Mouse (Mus musculus): ENCODE results near the gene Ogfod1. TPM values are rescaled to one million over a fixed set of nuclear protein-coding genes. Genes with fewer than 3 reads are reported as not detected.

Gene Ogfod1
- 5.4 and 6.1 TPM in 2 replicates for polyA plus RNA-seq (2015; fragmentation: Nextera tagmentation; extraction: Ambion mirVana)

DNA sequence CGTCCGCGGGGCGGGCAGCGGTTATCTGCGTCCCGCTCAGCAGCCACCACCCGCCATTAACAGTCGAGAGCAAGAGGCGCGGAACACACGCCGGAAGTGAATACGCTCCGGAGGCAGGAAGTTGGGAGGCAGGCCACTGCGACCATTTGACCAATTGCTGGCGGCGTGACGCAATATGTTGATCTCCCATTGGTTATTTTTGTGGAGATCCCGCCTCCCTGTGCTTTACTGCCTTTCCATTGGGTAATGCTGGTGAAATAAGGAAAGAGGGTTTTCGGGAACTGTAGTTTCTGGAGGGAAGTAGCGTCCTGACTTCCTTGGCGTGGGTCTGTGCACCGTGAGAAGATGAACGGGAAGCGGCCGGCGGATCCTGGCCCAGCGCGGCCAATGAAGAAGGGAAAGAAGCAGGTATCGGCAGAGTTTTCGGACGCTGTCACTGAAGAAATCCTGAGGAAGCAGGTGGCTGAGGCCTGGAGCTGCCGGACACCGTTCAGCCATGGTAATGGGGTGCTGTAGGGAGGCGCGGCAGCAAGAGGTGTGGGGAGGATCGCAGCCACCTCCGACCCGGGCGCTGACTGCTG is at the start of gene Ogfod1, which contains the start of gene Nudt21:
Ogfod1 (plus strand) TSS at position 255 of the 581 bp plus-strand sequence.
Nudt21 (minus strand) TSS at position 88 of the 581 bp plus-strand sequence.
- no peaks in the 10 kb centered on the region for H3K4me1 ChIP-seq (replicated peaks; ENCODE audit: control insufficient read depth, insufficient read depth)
- TF ChIP-seq EP300 (optimal IDR thresholded peaks at IDR 0.05) (peak; percentile 75), CTCF (IDR thresholded peaks at IDR 0.05; ENCODE audit: low read depth) (no peak)

DNA sequence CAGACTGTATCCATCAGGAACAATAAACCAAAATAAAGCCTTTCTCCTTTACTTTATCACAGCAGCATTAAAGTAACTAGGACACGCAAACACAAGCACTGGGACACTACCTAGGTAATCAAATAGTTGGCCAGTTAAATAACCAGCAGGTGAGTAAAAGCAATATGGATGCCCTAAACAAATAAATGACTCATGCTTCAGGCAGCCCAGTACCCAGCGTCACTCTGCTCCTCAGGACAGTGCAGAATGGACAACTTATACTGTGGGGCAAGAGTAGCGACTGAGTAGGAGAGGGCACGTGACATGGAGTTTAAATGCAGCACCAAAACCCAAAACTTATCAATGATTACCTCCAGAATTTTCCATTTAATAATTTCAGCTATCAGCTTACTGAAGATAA is 47.3 kb upstream of the Ogfod1 start:
- H3K4me1 ChIP-seq (replicated peaks; ENCODE audit: control insufficient read depth, insufficient read depth): no peaks in the 10 kb centered on the region
- peaks cover 18% of the 10 kb centered on the region for H3K36me3 ChIP-seq (ENCODE audit: control insufficient read depth, insufficient read depth, low read length)
- DNase-seq (ENCODE audit: low spot score) (no peak), ATAC-seq (ENCODE audit: low FRiP score, low TSS enrichment) (peak; percentile 88; the same call in 1 of the 2 replicates)
- H3K27me3 ChIP-seq (ENCODE audit: control insufficient read depth, insufficient read depth, low read length): no peaks in the 10 kb centered on the region
- no peak overlapping the region for H3K4me2 ChIP-seq (replicated peaks; ENCODE audit: low read depth)
- no peak overlapping the region for H3K4me3 ChIP-seq (ENCODE audit: low read depth, low read length)
- TF ChIP-seq EP300 (optimal IDR thresholded peaks at IDR 0.05): no peak
- no peaks in the 10 kb centered on the region for H3K9me3 ChIP-seq (ENCODE audit: control insufficient read depth, low read length)
- H3K27ac ChIP-seq (replicated peaks): no peak overlapping the region
- H3K9ac ChIP-seq (ENCODE audit: low read length): no peak overlapping the region
- WGBS: 72% methylated on average over 4 of the region's 4 CpGs

More for the DNA sequence above, at the start of gene Ogfod1, which contains the start of gene Nudt21:
- no peaks in the 10 kb centered on the region for H3K27me3 ChIP-seq (ENCODE audit: control insufficient read depth, insufficient read depth, low read length)
- DNase-seq (ENCODE audit: low spot score) (peak; percentile 96), ATAC-seq (ENCODE audit: low FRiP score, low TSS enrichment) (peak; percentile 99)
- no peaks in the 10 kb centered on the region for H3K9me3 ChIP-seq (ENCODE audit: control insufficient read depth, low read length)
- peak within 1 kb of the TSS; percentile 70 for H3K4me2 ChIP-seq (replicated peaks; ENCODE audit: low read depth)
- H3K27ac ChIP-seq (replicated peaks): peak within 1 kb of the TSS; percentile 84
- WGBS: under 1% methylated on average over 36 of the region's 41 CpGs
- H3K4me3 ChIP-seq (ENCODE audit: low read depth, low read length): peak within 1 kb of the TSS; percentile 83
- H3K36me3 ChIP-seq (ENCODE audit: control insufficient read depth, insufficient read depth, low read length): no peaks in the 10 kb centered on the region
- peak within 1 kb of the TSS; percentile 67 for H3K9ac ChIP-seq (ENCODE audit: low read length)

DNA sequence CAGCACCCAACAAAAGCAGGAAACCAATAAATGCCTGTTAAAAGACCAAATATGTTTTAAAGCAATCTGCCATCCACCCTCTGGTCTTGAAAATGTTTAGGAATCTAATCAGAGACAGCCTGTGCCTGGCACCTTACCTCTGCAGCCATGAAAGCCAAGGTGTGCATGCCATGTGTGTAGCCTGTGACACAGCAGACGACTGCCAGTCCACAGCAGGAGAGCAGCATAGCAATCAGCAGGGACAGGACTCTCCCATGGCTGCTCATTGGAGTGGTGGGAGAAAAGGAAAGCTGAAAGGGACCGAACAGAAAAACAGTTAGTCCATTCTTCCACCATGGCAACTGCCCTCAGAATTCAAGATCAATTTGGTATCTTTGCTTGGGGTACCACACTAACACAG is 38.0 kb upstream of the Ogfod1 start:
- Histone ChIP-seq H3K27me3 (ENCODE audit: control insufficient read depth, insufficient read depth, low read length) (no peaks in the 10 kb centered on the region), H3K4me2 (replicated peaks; ENCODE audit: low read depth) (no peak overlapping the region), H3K36me3 (ENCODE audit: control insufficient read depth, insufficient read depth, low read length) (peaks cover 14% of the 10 kb centered on the region), H3K9me3 (ENCODE audit: control insufficient read depth, low read length) (no peaks in the 10 kb centered on the region), H3K9ac (ENCODE audit: low read length) (no peak overlapping the region), H3K27ac (replicated peaks) (no peak overlapping the region), H3K4me1 (replicated peaks; ENCODE audit: control insufficient read depth, insufficient read depth) (no peaks in the 10 kb centered on the region), H3K4me3 (ENCODE audit: low read depth, low read length) (no peak overlapping the region)
- 85% methylated on average over 2 of the region's 2 CpGs for WGBS
- DNase-seq (ENCODE audit: low spot score) (no peak), ATAC-seq (ENCODE audit: low FRiP score, low TSS enrichment) (no peak)
- no peak for TF ChIP-seq CTCF (IDR thresholded peaks at IDR 0.05; ENCODE audit: low read depth)
- TF ChIP-seq EP300 (optimal IDR thresholded peaks at IDR 0.05): no peak

DNA sequence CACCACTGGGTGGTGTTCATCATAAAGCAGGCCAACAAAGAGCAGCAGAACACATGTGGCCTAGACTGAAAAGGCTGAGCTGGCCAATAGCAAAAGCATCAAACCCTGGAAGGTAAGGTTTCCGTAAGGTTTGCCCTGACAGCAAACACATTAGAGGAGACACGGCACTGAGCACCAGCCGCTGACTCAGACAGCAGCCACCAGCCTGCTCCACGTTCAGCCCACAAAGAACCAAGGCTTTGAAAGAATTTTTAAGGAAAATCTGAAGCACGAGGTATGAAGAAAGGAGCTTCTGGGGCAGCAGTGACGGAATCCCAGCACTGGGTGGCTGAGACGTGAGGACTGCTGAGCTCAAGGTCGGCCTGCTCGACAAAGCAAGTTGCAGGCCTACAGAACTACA is 32.9 kb upstream of the Ogfod1 start:
- Histone ChIP-seq H3K27me3 (ENCODE audit: control insufficient read depth, insufficient read depth, low read length) (no peaks in the 10 kb centered on the region), H3K27ac (replicated peaks) (no peak overlapping the region), H3K4me3 (ENCODE audit: low read depth, low read length) (no peak overlapping the region), H3K36me3 (ENCODE audit: control insufficient read depth, insufficient read depth, low read length) (peaks cover 10% of the 10 kb centered on the region), H3K9ac (ENCODE audit: low read length) (no peak overlapping the region), H3K9me3 (ENCODE audit: control insufficient read depth, low read length) (no peaks in the 10 kb centered on the region), H3K4me1 (replicated peaks; ENCODE audit: control insufficient read depth, insufficient read depth) (no peaks in the 10 kb centered on the region; the same call in none of the 2 replicates), H3K4me2 (replicated peaks; ENCODE audit: low read depth) (no peak overlapping the region)
- 86% methylated on average over 9 of the region's 9 CpGs for WGBS
- no peak for TF ChIP-seq EP300 (optimal IDR thresholded peaks at IDR 0.05)
- TF ChIP-seq CTCF (IDR thresholded peaks at IDR 0.05; ENCODE audit: low read depth): no peak
- ATAC-seq (ENCODE audit: low FRiP score, low TSS enrichment): no peak
- DNase-seq (ENCODE audit: low spot score): no peak

DNA sequence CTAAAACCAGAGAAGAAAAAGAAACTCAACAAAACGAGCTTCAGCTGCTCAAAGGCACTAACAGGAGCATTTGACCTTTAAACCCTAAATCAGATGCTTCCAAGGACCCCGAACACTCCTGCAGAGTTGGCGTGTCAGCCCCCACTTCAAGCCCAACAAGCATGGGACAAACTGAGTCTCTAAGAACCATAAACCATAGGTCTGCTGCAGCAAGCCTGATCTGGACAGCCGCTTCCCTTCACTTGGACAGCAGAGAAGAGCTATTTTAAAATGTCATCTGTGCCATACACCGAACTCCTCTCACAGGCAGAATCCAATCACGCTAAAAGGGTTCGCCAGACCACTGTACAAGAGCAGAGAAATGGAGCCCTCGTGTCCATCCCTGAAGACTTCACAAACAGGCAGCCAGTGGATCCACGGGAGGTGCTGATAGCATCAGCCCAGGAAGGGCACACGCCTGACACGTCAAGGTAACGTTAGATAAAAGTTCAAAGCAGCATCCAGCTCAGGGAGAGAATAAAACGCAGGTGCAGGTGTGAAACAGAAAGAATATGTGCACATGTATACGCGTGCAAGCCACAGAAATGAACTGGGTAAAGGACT is 27.7 kb upstream of the Ogfod1 start:
- WGBS: 49% methylated on average over 15 of the region's 15 CpGs
- Histone ChIP-seq H3K9me3 (ENCODE audit: control insufficient read depth, low read length) (no peaks in the 10 kb centered on the region), H3K9ac (ENCODE audit: low read length) (no peak overlapping the region), H3K27ac (replicated peaks) (peak overlapping the region; percentile 40; the same call in 1 of the 2 replicates), H3K27me3 (ENCODE audit: control insufficient read depth, insufficient read depth, low read length) (no peaks in the 10 kb centered on the region), H3K4me3 (ENCODE audit: low read depth, low read length) (no peak overlapping the region), H3K4me1 (replicated peaks; ENCODE audit: control insufficient read depth, insufficient read depth) (peaks cover 10% of the 10 kb centered on the region), H3K4me2 (replicated peaks; ENCODE audit: low read depth) (0 out of 2 replicates have a peak overlapping the region, but pooled peaks have one; percentile 11), H3K36me3 (ENCODE audit: control insufficient read depth, insufficient read depth, low read length) (no peaks in the 10 kb centered on the region)
- DNase-seq (ENCODE audit: low spot score) (no peak), ATAC-seq (ENCODE audit: low FRiP score, low TSS enrichment) (no peak)
- TF ChIP-seq EP300 (optimal IDR thresholded peaks at IDR 0.05): no peak
- no peak for TF ChIP-seq CTCF (IDR thresholded peaks at IDR 0.05; ENCODE audit: low read depth)

Measured in stomach, postnatal 0 days (tissue).